Mouse (Mus musculus) gastrocnemius, postnatal 14 days (tissue): ENCODE data around the gene Zpbp2. TPM values are rescaled to one million over a fixed set of nuclear protein-coding genes. Genes with fewer than 3 reads are reported as not detected.

Experiments
- DNase-seq: peaks from one replicate; pipeline ENCODE4 v3.0.0; 2021; ENCODE audit warnings: mixed read lengths
- intact Hi-C: fragments of 180-260 bp; cut with DNase I; formaldehyde crosslinking; loops from one replicate; pipeline ENCODE4 v1.15.1; 2025; ENCODE audit warnings: low total_unique reads
- long read RNA-seq, 2 experiments: library from polyadenylated mRNA; stranded (forward); transcript quantifications; one replicate each; pipeline ENCODE4 v2.0.0; 2021
- total RNA-seq, 2 experiments: library from RNA; stranded (reverse); gene quantifications; 2 replicates each; pipeline ENCODE4 v1.2.3; 2021

Zpbp2 gene
- not detected for total RNA-seq
- long read RNA-seq, experiment 1, result 0 reads
- long read RNA-seq, experiment 2, result 0 reads

DNA sequence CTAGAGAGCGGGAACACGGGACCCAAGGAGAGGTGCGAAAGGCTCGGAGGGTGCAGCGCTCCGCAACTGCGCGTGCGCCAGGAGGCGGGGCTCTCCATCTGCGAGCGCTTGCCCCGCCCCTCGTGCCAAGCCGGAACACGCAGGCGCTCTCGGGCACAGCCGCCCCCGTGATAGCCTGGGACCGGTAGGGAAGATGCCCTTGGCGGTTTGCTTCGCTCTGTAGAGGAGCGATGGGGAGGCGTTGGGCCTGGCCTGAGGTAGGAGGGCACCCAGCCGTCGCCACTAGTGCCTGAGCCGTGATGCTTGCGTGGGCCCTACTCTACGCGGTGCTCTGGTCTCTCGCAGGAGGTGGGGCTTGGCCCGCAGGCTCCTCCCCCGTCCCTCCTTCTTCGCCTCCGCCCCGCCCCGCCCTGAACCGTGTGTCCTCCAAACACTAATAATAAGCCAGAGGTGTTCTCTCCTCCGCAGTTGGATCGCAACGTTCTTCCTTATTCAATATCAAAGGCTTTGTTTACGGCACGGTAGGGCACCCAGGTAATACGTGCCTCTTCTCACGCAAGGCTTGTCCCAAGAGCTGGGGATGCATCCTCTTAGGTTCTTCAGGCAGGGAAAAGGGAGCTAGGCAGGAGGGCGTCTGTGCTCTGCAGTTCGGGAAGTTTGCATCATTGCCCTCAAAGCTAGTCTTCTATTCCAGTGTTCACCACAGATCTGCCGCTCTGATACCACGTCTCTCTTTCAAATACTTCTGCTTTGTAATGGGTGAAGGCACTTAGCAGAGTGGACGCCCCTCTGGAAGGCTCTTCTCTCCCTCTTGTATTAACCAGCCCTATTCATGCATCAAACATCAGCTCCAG is at the start of gene Zpbp2:
Gene Zpbp2, plus strand, starts transcription at position 123 of the 854 bp plus-strand sequence.
- DNase-seq, result peak; percentile 87
- intact Hi-C loops, result loop anchor here (5.0 kb wide), 1 partner anchor 46 kb away; the partner anchor contains the start of gene Lrrc3c

DNA sequence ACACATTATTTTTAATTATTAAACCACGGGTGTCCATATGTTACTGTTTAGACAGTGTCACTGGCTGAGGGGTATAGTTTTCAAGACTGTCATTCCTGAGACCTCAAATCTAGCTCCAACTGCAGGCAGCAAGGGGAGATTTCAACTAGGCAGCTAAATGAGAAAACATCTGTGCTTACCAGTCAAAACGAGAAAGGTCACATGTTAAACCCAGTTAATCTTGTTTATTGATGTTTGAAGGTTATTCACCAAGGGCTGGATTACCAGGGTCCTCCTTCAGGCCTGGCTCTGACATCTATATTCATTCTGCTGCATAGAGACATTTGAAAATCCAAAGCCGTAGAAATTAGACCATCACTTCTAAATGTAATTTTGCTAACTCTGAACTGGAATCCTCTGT is 46.0 kb upstream of the Zpbp2 start:
- no peak for DNase-seq

DNA sequence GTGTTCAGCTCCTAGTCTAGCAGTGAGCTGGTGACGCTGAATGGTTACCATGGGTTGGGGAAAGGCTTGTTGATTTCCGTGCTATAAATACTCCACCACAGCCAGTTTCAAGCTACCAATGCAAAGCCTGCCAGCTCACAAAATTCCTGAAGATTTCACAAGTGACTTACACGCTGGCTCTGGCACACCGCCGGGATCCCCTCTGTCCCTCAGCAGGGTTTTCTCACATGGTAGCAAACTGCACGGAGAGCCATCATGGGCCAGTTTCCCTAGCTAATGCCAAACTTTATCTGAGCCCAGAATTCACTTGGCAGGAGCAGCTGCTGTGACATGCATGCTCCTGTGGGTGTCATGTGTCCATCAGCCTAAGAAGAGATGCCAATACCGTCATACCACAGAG is 41.5 kb upstream of the Zpbp2 start:
- DNase-seq, result peak; percentile 55
- intact Hi-C loops, result no loop called here

More for the DNA sequence above, 46.0 kb upstream of the Zpbp2 start:
- intact Hi-C loops, result no loop called here

DNA sequence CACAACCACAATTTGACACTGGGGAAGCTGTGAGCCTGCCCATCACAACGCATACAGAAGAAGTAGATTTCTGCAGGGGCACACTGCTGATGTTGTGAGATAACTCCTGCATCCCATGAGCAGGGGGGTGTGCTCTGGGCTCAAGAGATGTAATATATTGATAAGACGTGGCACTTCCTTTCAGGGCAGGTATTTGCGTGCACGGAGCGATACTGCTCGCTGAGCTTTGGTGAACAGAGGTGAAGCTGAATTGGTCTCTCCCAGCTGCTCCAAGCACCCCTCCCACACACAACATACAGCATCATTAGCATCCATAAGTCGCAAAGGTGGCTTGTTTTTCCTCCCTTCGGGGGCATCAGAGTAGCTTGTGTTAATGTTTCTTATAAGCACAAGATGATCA is 40.8 kb upstream of the Zpbp2 start:
- intact Hi-C loops, result no loop called here
- DNase-seq, result no peak

DNA sequence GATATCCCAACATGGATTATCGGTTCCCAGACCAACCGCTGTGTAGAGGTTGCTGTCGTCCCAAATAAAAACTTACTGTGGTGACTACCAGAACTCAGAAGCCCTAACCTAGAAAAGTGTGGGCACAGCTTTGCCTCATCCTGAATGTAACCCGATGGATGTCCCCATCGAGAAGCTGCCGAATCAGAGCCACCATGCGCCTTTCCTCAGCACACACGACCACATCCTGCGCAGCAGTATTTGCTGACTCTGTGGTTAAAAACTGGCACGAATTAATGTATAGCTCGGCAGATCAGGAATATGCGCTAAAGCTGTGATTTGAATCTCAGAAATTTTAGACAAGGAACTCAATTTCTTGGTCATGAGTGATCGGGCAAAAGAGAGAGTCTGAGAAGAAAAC is 38.0 kb upstream of the Zpbp2 start:
- no peak for DNase-seq
- intact Hi-C loops, result no loop called here

DNA sequence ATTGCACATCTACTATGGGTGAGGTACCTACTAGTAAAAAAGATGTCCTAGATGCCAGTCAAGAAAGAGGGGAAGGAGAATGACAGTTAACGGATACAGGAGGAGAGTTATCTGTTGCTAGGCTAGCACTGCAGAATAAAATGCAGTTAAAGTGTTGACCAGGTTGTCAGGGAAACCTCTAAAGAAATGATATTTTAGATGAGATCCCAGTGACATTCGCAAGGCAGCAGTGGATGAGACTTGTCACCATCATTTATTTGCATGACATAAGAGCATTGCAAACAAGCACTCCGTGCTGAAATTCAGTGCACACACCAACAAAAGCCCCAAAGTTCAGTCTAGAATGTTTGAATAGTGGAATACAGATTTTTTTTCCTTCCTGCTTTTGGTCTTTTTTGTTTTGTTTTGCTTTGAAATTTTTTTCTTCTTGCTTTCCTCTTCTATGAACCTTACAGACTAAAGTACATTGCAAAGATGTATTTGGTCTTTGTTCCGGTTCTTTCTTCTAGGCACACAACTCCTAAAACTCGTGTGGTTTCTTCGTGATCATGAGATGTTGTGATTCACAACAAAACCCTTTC is 37.5 kb upstream of the Zpbp2 start:
- intact Hi-C loops, result no loop called here
- no peak for DNase-seq

DNA sequence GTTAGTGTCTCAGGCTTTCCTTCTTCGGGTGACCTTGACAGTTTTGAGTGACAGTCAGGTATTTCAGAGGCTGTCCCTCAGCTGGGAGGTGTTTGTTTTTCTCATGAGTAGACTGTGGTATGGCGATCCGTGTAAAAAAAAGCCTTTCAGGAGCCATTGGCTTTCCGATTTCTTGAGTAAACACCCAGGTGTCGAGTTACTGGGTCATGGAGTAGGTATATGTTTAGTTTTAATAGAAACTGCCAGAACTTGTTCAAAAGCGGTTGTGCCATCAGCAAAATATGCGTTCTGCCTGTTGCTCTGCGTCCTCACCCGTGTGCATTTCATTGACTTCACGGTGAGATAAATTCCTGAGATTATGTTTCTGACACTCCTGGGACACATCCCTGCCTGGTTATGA is 30.4 kb upstream of the Zpbp2 start:
- intact Hi-C loops, result no loop called here
- DNase-seq, result no peak

DNA sequence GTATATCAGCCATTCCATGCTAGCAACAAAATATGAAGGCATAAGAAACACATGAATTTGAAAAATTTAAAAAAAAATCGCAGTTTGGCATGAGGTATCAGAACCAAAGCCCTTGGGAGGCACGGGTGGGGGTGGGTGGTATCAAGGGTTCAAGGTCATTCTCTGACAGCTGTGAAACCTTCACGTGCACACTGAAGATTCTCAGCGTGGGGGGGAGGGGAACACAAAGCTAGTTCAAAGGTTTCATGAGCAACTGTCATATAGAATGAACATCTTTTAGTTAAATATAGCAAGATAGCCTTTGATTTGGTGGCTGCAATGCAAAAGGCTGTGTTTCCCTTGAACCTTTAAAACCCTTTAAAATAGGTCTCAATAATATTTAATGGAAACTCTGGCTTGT is 25.8 kb upstream of the Zpbp2 start:
- no peak for DNase-seq

DNA sequence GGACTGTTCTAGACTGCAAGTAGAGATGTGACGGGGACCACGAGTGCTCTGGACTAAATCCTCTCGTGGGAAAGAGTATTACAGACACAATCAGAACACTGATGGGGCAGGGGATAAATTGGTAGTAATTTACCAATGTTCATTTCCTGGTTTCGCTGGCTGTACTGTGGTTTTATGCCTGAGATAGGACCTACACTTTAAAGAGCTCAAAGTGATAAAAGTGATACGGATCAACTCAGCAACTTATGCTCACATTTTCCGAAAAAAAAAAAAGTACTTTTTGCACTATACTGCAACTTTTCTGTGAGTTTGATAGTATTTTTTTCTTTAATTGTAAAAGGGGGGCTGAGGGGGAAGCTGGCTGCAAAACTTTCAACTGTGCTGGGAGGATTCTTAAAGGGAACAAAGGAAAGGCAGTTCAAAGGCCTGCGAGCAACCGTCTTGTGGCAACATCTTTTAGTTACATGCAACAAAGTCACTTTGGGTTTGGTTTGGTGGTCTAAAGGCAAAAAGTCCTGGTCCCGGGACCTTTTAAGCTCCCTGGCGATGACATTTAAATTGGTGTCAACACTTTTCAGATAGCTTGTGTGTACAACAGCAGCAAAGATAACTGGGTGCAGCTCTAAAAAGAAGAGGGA is 24.0 kb upstream of the Zpbp2 start:
- intact Hi-C loops, result no loop called here
- no peak for DNase-seq

More for the DNA sequence above, 25.8 kb upstream of the Zpbp2 start:
- intact Hi-C loops, result no loop called here

DNA sequence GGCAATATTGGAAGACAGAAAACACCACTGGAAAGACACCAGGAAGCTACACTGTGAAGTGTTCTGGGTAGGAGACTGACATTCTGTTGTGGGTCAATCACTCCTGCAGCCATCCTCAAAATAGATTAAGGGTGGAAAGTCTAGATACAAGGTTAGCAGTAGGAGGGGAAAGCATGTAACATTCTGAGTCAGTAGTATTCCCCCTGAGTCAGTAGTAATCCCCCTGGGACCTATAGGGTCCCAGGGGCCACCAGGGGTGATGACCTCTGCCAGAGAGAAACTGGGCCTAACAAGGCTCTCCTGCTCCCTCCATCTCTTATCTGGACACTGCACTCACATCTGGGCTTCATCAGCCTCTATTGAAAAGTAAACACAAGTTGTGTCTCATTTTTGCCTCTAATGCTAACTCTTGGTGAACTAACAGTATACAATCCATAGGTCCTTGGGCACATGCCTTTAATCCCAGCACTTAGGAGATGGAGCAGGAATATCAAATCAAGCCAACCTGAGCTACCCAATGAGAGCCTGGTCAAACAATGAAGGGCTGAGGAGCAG is 13.3 kb upstream of the Zpbp2 start:
- no peak for DNase-seq
- intact Hi-C loops, result no loop called here

DNA sequence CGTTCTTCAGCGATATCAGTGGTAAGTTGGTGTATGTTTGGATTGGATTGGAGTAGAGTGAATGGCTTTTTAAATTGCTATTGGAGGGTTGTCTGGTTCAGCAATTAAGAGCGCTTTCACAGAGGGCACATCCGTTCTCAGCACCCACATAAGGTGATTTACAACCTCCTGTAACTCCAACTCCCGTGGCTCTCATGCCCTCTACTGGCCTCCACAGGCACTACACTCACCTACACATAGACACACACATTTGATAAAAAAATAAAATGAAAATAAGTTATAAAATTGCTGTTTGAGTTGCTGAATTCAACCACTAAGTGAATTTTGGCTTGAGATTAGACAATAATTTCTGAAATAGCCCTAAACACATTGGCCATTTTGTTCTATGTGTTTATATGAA is 10.6 kb upstream of the Zpbp2 start:
- no peak for DNase-seq
- intact Hi-C loops, result no loop called here

DNA sequence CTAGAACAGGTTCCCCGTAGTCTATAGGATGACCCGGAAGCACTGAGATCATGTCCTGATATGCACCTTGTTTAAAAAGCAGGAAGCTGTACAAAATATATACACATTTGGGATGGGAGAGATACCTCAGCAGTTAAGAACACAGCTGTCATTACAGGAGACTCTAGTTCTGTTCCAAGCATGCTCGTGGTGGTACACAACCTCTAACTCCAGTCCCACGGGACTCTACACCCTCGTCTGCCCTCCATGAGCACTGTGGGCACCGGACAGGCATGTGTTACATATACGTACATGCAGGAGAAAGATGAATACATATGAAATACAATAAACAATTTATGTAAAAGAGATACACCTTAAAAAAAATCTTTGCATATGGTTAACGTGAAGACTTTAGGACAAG is 8.3 kb upstream of the Zpbp2 start:
- intact Hi-C loops, result no loop called here
- no peak for DNase-seq

DNA sequence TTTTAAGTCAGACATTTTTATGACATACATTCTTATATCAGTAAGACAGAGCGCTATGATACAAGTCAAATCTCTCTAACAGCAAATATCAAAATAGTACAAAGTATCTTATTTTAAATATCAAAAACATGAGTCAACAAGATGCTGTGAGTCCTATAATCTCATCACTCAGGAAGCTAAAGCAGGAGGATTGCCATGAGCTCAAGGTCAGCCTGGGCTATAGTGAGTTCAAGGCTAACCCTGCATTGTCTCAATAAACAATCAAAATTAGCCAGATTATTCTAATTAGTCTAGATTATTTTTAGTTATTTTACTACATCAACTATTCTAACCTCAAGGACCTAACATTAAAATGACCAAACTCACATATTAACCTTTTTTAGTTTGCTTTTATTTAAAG is 7.5 kb upstream of the Zpbp2 start:
- intact Hi-C loops, result no loop called here
- DNase-seq, result no peak

DNA sequence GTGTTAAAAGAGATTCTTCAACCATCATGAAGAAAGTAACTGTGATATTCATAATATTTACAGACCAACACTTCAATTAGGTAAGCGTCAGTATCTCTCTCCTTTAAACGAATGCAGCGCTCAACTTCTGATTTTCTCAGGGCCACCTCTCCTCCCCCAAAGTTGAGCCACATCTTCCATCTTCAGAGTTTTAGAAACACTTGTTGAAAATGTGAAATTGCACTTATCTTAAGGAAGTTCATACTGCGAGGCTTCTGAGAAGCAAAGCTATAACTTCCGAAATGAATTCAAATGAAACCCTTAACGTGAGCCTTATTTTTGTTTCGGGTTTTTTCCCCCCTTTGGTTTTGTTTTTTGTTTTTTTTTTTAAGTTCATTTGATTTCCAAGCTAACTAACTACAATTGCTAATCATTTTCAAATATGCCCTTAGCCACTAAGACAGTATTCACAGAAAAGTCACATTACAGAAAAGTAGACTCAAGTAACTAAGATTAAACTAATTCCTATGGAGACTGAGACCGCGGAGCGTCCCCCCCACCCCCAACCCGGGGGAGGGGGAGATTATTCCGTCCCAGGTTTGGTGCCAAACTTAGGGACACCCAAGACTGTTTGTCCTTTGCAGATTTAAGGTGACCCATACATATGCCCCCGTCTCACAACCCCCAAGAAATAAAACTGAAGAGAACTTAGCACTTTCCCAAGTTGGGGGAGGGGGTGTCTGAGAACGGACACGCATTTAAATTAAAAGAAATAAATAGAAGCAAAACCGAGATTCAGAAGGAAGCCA is 5.8 kb upstream of the Zpbp2 start:
- no peak for DNase-seq
- intact Hi-C loops, result no loop called here

DNA sequence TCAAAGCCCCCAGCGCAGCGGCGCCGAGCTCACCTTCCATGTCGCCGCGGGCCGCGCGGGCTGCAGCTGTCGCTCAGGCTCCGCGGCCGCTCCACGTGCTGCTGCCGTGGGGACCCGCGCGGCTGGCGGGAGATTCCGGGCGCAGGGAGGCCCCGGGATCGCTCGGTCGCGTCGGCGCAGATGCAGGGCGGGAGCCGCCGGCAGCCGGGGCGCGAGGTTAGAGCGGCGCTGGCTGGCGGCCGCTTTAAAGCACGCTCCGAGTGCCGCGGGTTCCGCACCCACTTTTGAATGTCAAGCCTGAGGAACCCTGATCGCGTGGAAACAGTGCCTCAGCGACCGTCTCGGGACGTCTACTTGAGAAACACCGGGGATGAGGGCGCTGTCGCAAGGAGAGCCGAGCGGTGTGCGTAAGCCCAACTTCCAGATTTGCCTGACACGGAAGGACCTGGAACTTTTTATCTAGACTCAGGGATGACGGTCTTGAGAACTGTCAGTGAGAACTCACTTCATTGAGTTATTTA is 5.1 kb upstream of the Zpbp2 start, which contains the start of gene Ikzf3:
Gene Ikzf3, minus strand, starts transcription at position 321 of the 521 bp plus-strand sequence.
- intact Hi-C loops, result no loop called here
- DNase-seq, result peak; percentile 5

DNA sequence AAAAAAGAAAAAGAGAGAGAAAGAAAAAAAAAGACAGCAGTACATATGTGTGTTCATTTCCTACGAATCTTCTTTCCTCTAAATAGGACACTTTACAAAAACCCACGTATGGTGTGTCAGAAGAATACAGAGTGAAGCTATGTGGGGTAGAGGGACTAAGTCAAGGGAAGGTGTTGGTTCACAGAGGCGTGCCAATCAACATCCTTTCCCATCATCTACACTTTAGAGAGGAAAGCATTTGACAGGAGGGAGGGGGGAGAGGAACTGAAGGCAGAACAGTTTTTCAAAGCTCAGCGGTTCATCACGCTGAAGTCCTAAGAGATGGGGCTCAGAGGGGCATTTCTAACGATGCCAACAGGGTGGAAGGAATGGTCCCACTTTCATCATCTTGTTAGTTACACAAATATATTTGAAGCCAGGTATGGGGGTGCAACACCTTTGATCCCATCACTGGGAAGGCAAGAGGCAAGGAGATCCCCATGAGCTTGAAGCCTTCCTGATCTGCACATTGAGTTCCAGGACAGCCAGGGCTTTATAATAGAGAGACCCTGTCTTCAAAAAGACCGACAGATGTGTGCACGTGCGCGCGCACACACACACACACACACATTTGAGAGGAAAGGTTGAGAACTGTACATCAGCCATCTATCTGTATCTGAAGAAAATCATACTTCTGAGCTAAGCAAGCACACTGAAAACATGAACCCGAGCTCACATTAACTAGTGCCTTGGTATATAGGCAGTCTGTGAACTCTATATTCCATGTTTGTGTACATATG is 4.2 kb upstream of the Zpbp2 start:
- intact Hi-C loops, result no loop called here
- no peak for DNase-seq

DNA sequence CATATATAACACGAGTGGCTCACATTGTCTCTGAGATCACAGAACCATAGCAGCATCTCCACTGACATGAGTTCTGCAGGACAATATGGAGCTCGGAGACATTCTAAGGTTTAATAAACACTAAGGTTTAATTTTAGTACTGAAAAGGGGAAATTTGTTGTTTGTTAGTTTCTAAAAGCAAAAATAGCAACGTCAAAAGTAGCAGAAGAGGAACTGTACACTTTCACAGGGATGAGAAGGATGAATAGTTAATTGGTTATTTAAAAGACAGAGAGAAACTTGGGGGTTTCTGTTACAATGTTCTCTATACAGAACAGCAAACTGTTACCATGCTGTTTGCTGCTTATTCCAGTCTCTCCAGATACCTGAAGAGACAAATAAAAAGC is 3.6 kb upstream of the Zpbp2 start:
- intact Hi-C loops, result no loop called here

DNA sequence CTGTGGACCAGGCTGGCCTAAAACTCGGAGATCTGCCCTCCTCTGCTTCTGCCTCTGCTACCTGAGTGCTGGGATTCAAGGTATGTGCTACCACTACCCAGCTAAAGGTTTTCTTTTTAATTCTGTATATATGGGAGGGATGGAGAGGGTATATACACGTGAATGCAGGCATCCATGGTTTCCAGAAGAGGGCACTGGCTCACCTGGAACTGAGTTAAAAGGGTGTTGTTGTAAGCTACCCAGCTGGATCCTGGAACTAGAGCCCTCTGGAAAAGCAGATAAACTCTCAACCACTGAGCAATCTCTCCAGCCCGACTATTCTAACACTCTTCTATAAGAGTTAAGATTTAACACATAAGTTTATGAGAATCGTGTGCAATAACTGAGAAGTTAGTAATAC is 1.5 kb upstream of the Zpbp2 start:
- intact Hi-C loops, result no loop called here
- no peak for DNase-seq

More for the DNA sequence above, 3.6 kb upstream of the Zpbp2 start:
- DNase-seq, result no peak
